Mouse (Mus musculus) thymus, postnatal 10 days (tissue): ENCODE measurements at regions not wholly inside any gene's neighbourhood (a gene's known extent, or its start where the extent isn't known, plus 50 kb on each side); places are given as distances from the start of the nearest gene placed in this dataset.
"Not testable (repeated sequence)": the region's sequence is repeated elsewhere in the genome, so short reads cannot be mapped to it uniquely, and the experiment has no call there.

Source experiments
- DNase-seq, 2 experiments: peaks; one replicate each; pipeline ENCODE4 v3.0.0; 2021; ENCODE audit warnings: low spot score in 2 of 2

DNA sequence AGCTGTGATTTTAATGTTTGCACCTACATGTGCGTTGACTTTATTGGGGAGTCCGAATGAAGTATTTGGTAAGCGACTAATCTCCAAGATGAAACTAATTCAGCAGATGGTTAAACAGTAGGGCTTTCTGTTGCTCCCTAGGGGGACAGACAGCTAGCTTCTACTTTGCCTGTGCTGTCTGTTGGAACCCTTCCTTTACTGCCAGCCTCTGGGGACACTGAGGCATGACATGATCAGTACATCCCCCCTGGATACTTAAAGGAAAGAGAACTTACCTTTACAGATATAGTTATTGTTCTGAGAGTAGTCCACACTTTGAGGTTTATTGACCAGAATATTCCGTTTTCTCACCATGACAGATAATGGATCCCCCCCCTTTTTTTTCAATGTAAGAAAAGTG lies 289.8 kb upstream of the Ift57 start:
- DNase-seq, result no peak

DNA sequence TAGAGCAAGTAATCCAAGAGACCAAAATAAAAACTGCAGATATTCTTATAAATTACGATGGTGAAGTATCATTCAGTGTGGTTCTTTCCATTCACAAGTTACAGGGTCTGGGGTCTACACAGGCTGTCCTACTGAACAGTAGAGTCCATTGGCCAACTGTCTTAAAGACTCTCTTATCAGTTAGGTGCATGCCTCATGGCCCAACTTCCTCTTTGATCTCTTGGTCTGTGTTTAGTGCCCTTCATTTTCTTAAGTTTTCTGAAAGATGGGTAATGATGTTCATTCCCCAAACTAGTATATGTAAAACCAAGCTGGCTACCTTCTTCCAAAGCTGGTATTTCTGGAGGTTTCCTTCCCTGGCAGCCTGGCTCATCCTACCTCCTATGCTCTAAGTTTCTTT lies 268.7 kb upstream of the Ift57 start:
- DNase-seq, result no peak

DNA sequence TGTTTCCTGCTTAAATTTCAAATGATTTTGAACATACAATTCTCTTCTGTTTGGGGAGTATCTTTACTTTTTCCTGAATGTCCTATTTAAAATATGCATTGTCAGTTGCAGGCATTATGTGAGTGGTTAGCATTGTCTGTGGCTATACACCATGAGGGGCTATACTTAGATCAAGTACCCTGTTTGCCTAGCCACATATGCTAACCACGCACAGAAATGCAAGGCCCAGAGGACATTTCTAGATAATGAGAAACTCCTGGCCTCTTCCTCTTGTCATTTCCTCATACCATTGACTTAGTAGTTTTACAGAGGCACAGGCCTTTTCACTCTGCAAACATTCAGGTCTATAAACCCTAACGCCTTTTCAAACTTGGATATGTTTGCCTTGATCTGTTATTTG lies 267.1 kb upstream of the Ift57 start:
- no peak for DNase-seq

DNA sequence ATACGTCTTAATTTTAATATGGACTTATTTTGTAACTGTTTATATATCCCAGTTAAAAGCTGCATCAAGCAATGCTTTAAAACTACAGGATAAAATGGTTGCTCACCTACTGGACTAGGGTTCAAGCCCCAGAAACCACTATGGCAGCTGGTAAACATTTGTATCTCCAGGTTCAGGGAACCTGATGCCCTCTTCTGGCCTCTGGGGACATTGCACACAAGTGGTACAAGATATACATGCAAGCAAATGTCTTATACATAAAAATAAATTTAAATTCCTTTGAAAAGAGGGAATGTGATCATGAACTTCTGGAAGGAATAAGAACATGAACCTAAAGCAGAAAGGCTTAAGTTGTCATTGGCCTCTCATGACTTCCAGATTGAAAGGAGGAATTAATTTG lies 257.8 kb upstream of the Ift57 start:
- peak in 1 of 2 experiments; percentile 6 for DNase-seq

DNA sequence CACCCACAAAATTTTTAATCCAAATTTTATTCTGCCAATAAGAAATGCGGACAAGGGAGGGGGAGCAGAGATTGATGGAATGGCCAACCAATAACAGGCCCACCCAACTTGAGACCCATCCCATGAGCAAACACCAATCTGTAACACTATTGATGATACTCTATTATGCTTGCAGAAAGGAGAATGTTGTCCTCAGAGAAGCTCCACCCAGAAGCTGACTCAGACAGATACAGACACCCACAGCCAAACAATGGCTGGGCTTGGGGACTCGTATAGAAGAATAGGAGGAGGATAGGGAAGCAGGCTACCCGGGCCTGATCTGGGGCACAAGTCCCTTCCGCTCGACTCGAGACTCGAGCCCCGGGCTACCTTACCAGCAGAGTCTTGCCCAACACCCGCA lies 251.7 kb upstream of the Ift57 start:
- DNase-seq, result not testable (repeated sequence)

DNA sequence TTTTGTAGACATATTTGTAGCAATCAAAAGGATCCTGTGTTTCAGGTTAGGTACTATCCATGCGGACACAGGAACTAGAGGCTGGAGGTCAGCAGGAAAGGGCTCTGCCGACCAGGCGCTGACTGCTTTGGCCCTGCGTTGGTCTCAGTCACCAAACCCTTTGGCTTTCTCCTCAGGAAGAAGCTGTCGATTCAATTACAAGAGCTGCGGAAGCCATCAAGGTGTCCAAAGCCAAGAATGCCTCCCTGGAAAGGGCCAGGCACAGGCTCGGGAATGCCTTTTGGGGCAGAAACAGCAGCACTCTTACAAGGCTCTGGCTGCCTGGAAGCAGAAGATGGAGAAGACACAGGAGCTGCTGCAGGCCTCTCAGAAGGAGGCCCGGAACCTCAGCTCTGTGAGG lies 205.2 kb upstream of the Ift57 start:
- DNase-seq, result no peak

DNA sequence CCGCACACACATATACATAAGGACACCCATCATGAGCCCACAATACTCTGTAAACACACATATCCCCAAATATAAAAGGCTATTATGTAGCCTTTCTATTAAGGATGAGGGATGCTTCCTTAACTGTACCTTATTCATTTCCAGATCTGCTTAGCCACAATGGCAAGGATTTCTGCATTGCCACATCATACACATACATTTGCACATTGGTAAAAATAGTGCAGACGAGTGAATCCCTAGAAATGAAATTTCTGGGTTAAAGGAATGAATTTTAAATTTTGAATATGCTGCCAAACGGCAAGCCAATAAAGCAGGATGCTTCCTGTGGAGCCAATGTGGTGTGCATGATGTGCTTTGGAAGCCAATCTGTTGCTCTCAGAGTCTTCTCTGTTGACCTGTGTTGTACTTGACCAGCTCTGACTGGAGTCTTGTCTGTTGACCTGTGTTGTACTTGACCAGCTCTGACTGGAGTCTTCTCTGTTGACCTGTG lies 201.5 kb upstream of the Ift57 start:
- DNase-seq, result no peak

DNA sequence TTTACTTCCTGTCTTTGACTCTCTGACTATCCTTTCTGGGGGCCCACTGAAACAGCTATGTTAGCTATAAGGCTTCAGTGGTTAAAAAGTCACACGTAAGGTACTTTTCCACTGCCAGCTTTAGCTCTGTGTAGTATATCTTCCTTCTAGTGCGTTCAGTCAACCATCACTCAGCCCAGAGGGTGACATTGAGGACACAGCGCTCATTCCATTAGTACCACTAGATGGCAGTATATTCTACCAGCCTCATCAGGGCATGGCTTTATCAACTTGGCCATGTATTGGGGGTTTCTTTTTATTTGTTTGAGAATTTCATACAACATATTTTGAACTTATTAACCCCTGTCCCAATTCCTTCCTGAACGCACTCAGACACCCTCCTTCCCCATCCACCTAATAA lies 198.2 kb upstream of the Ift57 start:
- DNase-seq, result peak in 1 of 2 experiments; percentile 41

DNA sequence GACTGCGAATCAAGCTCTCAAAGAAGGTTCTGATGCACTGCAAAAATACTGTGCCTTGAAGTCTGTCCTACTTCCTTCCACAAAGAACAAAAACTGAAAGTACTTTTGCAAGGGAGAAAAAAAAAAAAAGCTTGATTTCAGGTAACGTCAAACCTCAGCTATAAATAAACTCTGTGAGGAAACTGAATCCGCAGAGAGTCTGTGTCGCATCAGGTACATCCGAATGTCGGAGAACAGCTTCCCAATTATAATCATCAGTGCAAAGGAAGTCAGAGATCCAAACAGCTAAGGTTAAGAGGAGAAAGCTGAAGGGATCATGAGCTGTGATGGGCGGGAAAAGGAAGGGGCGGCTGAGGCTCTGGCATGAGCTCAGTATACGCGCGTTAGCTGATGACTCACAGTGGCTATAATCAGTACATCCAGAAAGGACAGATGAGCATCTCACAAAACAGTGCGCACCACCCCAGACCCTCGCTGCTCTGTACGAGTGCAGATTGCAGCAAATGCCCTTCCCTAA lies 195.1 kb upstream of the Ift57 start:
- peak in 1 of 2 experiments; percentile 6 for DNase-seq

DNA sequence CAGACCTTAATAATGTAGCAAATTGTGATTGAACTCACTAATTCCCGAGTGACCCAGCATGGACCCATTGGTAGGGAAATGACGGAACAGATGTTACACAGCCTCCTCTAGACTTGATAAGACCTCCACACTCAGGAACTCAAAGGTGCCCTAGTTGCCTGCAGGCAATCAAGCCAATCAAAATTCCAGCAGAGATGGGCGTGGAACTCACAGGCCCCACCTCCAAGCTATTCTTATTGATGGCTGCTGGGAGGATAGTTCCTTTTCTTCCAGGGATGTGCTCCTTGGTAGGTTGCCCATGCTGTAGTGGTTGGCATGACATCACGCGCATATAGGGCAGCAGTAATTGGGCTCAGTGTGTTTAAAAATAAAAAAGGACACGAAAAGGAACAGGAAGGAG lies 194.4 kb upstream of the Ift57 start:
- DNase-seq, result no peak

DNA sequence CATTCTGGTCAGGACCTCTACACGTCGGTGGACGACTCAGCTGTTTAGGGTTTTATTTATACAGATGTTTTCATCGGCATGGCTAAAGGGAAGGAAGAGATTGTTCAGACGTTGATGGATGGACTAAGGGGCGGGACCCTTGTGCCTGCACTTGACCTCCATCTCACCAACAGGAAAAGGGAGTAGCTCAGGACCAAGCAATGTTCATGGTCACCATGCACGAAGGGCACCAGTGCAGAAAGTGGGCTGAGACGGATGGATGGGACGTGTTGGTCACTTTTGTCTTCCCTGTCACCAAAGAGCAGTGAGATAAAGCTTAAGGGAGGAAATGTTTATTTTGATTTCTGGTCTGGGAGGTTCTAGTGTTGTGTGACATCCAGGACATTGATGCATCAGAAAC lies 193.8 kb upstream of the Ift57 start:
- DNase-seq, result no peak

DNA sequence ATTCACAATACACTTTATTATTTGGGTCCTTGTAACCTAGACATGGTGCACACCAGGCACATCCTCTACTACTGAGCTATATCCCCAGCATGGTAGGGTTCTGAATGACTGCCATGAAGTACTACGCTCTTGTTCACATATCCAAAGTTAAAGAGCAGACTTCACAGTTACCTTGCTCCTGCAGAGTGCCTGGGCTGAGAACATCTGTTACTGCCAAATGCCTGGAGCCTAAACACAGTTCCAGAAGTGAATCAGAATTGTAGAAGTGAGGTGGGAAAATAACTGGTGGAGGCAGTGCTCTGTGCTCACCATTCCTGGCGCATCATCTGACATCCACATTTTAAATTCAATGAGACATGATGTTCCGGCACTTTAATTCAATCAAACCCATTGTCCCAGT lies 180.2 kb upstream of the Ift57 start:
- DNase-seq, result no peak

DNA sequence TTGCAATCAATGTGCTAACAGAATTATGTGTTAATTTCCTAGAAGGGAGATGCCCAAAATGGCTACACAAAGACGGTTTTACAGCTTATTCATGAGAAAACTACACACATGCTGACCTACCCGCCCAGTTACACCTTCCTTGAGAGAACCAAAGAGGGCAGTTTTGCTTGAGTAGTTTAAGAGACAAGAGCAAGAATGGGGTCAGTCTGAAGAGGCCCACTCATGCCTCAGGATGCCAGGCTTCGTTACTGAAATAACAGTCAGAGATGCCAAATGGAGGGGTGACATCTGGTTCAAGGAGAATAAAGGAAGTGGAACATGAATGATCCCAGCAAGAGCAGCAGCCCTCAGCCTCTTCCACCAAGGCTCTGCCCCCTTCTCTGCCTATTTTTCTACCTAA lies 178.6 kb upstream of the Ift57 start:
- no peak for DNase-seq

DNA sequence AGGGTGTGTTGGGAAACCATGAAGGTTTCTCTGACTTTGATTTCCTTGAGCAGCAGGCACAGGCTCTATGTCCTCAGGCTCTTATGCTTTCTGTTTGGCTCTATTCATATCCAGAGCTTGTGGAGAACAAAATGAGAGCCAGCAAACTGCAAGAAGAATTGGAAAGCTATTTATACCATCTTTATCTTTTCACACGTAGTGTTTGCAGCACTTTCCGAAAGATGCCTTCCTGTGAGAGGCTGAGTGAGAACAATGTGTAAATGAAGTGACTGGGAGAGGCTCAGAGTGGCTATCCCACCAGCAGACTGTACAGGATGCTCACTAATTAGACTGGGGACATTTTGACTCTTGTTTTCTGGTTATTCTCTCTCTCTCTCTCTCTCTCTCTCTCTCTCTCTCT lies 177.3 kb upstream of the Ift57 start:
- DNase-seq, result no peak

DNA sequence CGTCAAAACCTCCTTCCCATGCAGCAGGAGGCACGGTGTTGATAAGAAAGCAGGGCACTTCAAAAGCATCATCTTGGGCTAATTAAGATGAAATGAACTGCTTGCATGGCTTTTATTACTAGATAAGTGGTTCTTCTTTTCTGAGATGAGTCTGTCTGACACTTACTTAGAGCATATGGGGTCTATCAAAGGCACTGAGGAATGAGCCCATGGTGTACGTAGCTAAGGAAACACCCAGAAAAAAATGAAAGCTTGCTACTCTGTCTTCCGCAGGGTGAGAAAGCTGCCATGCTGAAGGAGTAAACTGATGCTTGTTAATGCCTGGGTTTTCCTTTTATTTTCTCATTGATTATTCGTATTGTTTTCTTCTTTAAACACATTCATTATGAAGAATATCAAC lies 176.5 kb upstream of the Ift57 start:
- no peak for DNase-seq

DNA sequence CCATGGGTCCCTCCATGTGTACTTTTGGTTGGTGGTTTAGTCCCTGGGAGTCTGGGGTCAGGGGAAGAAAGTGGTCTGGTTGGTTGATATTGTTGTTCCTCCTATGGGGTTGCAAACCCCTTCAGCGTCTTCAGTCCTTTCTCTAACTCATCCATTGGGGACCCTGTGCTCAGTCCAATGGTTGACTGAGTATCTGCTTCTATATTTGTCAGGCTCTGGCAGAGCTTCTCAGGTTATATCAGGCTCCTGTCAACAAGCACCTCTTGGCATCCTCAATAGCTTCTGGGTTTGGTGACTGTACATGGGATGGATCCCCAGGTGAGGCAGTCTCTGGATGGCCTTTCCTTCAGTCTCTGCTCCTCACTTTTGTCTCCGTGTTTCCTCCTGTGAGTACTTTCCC lies 170.4 kb upstream of the Ift57 start:
- not testable (repeated sequence) for DNase-seq

DNA sequence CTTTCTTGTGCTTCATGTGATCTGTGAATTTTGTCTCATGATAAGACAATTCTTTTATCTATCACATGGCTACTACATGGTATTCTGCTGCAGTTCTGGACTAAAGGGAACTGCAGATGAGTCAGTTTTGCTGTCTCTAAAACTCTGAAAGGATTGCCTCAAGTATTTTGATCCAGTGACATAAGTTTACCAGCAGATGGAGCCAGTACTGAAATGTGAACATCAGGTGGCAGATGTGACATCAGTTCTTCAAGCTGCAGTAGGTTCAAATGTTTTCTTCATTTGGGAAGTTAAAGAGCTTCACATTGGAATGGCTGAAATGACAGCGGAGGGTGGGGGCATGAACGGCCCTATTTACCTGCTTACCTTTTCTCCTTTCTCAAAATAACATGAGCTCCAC lies 170.0 kb upstream of the Ift57 start:
- DNase-seq, result peak in 1 of 2 experiments; percentile 29

DNA sequence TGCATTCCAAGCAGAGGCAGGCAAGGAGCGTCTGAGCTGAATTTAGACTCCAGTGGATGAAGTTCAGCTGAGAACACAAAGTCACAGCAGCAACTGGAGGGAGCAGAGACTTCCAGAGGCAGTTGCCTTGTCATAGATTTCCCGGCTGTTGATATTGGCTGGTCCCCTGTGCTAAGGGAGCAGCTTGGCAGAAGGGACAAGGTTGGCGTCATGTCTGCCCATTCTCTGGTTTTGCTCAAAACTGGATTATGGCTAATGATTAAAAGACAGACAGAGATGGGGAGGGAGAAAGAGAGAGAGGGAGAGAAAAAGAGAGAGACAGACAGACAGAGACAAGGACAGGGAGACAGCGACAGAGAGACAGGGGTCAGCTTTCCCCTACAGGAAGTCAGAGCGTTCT lies 169.0 kb upstream of the Ift57 start:
- DNase-seq, result no peak

DNA sequence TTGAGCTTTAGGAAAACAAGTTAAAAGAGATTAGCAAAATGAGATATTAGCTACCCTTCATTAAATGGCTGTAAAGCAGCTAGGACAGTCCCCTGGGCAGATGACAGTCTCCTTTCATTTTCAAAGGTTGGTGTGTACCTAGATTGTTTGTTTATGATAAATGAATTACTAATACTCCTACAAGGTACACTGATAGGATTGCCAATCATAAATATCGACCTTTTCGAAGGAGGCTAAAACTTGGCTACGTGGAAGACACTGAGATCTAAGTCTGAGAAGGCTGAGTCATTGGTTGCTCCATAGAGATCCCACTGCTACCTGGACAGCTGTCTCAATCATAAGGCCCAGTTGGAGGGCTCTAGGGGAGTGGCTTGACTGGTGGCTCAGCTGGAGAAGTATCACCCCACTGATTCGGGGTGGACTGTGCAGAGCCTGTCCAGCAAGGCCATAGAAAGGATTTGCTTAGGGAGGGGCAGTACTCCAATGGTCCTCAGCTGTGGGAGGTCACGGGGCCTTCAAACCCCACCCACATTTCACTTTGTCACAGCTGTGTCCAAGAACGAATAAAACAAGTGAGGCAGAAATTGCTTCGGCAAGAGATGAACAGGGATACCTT lies 166.9 kb upstream of the Ift57 start:
- DNase-seq, result no peak

DNA sequence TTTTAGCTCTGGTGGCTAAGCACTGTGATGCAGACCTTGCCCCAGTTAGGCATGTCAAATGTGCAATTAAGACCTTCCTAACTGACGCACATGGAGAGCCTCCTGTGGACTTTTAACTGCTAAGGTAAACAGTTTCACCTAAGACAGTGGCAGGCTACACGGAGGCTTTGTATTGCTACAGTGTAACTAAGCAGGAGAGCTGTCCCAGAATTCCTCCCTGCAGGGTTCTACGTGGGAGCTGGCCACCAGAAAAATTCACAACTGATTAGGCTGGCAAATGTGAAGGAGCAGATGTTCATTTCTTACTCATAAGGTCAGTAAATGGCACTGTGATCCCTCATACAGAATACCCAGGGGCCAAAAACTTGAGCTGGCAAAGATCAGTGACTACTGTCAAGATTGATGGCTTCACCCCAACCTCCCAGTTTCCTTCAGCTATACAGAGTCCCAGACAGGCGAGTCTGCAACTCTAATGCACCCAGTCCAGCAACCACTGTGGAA lies 165.5 kb upstream of the Ift57 start:
- no peak for DNase-seq

DNA sequence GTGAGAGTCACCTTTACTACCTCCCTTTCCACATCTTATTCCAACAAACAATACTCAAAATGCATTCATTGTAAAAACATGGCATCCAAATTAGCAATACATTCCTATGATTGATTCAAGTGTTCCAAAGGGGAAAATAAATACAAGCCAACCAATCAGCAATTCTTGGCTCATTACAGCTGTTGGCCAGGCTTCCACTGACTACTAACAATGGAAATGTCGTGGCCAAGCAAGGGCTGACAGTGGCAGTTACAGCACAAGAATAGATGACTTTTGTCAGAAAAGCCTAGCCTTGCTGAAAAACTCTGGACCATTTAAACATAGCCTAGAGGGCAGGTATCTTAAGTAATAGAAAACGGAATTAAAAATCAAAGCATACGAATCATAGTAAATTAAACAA lies 148.8 kb upstream of the Ift57 start:
- DNase-seq, result no peak

DNA sequence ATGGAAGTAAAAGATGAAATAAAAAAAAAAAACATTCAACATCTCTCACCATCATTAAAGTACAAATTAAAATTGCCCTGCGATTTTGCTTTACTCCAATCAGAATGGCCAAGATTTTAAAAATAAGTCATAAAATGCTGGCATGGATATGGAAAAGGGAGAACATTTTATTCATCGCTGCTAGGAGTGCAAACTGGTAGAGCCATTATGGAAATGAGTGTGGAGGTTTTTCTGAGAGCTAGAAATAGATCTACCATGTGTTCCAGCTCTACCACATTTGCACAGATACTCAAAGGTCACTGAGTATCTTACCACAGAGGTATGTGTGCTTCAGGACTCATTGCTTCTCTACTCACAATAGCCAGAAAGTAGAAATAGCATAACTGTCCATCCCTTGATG lies 129.0 kb upstream of the Ift57 start:
- no peak for DNase-seq

DNA sequence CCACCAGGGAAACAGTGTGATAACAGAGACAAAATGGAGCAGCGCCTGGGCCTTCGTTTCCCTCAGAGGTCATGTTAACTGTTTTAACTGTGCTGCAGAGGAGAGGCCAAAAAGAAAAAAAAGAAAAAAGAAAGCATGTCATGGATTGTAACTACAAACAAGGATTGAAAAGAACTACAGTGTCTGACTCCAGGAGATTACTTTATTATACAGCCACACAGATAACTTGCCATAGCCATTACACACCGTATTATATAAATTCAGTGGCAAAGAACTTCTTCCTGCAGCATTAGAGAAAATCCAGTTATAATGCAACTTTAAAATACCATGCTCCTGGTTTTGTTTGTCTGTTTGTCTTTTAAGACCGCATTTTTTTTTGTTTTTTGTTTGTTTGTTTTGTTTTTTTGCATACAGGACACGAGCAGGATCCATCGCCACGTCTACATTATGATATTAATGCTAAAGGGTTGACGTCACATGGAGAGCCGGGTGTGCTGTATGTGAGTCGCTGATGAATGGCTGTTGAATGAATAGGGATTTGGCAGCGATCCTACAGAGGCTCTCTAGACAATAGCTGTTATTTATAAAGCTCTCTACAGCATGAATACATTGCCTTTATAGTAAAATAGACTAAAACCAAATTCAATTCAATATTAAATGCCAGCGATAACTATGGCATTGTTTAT lies 126.4 kb upstream of the Ift57 start:
- DNase-seq, result no peak
